Mouse (Mus musculus) kidney, embryonic 15.5 days (tissue): ENCODE measurements around the gene Scamp5. TPM values are rescaled to one million over a fixed set of nuclear protein-coding genes. Genes with fewer than 3 reads are reported as not detected.

Experiments
- ATAC-seq: fragments of 200-750 bp; cut with Nextera tagmentation; replicated peaks from 2 replicates; pipeline ENCODE4 v1.8.0; 2017; ENCODE audit warnings: moderate TSS enrichment; ENCODE audit not compliant: low FRiP score
- H3K27ac ChIP-seq: fragments of 300-500 bp; sonication (generic); 2 replicates; pipeline ENCODE4 v1.5.1; 2015; ENCODE audit warnings: mild to moderate bottlenecking, inconsistent platforms
- H3K27me3 ChIP-seq: fragments of 300-500 bp; sonication (generic); 2 replicates; pipeline ENCODE4 v1.6.1; 2015; ENCODE audit warnings: inconsistent platforms
- H3K36me3 ChIP-seq: fragments of 300-500 bp; sonication (generic); 2 replicates; pipeline ENCODE4 v1.6.1; 2015; ENCODE audit warnings: inconsistent platforms
- H3K4me1 ChIP-seq: fragments of 300-500 bp; sonication (generic); 2 replicates; pipeline ENCODE4 v1.6.1; 2015; ENCODE audit warnings: inconsistent platforms
- H3K4me2 ChIP-seq: fragments of 300-500 bp; sonication (generic); 2 replicates; pipeline ENCODE4 v1.6.1; 2015; ENCODE audit warnings: moderate library complexity, mild to moderate bottlenecking, inconsistent platforms
- H3K4me3 ChIP-seq: fragments of 300-500 bp; sonication (generic); replicated peaks from 2 replicates; pipeline ENCODE4 v1.5.1; 2015; ENCODE audit warnings: mild to moderate bottlenecking, inconsistent platforms
- H3K9ac ChIP-seq: fragments of 300-500 bp; sonication (generic); 2 replicates; pipeline ENCODE4 v1.6.1; 2015; ENCODE audit warnings: mild to moderate bottlenecking, inconsistent platforms
- H3K9me3 ChIP-seq: fragments of 300-500 bp; sonication (generic); replicated peaks from 2 replicates; pipeline ENCODE4 v1.6.1; 2016; ENCODE audit warnings: inconsistent platforms
- WGBS: fragments of 180-500 bp; shearing (Covaris S2); methylation state at CpG from one replicate; pipeline ENCODE4 v1.1.7; 2015; ENCODE audit warnings: mixed read lengths; 5-methylcytosine and 5-hydroxymethylcytosine counted together
- polyA plus RNA-seq: library from polyadenylated mRNA; unstranded; fragments of >200 nt; fragmentation: Nextera tagmentation; extraction: Ambion mirVana; gene quantifications from 2 replicates; pipeline ENCODE4 v1.2.1, GENCODE M21; 2015

Gene Scamp5
- polyA plus RNA-seq, 1 experiment from 2014 or later, result 15.9 TPM

DNA sequence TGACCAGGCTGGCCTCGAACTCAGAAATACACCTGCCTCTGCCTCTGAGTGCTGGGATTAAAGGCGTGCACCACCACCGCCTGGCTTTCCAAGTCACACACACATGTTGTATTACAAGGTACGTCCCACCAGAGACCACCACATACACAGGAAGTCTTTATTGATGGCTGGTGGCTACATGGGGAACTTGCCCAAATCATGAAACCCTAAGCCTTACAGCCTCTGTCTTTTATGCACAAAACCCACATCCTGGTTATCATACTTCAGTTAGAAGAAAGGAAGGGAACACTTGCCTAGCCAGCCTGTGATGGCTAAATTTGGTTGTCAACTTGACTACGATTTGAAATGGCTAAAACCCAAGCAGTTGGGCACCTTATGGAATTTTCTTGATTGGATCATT, 63.8 kb downstream of the Scamp5 start:
- Histone ChIP-seq H3K9ac (no peak overlapping the region), H3K9me3 (peaks cover 11% of the 10 kb centered on the region), H3K4me2 (no peak overlapping the region), H3K4me1 (no peaks in the 10 kb centered on the region), H3K36me3 (no peaks in the 10 kb centered on the region), H3K27me3 (no peaks in the 10 kb centered on the region), H3K4me3 (no peak overlapping the region), H3K27ac (no peak overlapping the region)
- no peak for ATAC-seq
- 93% methylated on average over 5 of the region's 5 CpGs for WGBS

DNA sequence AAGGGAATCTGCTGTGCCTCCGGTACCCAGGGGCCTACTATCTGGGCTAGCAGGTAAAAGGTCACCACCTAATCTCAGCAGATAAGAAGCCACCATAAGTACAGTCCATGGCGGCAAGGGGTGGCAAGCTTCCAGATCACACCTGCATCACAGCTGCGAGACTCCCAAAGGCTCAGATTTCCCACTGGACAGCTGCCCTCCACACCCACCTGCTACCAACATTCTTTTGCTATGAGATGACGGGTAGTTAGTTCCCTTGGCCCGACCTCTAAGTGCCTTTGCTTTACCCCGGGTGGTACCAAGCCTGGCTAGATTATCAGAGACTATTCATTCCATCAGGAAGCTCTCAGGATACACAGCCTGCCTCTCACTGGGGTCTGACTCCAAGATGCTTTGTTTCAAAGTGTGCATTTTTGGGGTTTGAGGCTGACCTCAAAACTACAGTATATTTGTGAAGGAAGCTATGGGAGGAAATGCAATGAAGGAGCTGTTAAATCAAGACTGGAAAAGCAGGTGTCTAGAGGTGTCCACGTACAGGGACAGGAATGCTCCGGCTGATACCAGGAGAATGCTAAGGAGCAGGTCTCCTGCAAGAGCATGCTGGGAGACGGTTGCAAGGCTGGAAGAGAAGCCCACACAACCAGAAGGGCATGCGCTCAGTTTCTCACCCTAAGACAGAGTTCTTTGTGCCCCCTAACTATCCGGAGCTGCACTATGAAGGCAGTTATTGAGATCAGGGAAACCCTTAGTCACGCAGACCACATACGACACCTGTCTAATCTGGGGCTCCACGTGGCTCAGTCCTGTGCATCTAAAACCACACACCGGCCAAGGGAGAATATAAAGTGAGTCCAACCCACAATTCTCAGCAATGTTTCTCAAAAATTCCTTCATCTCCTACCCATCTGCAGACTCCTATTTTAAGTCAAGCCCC, 65.3 kb downstream of the Scamp5 start:
- Histone ChIP-seq H3K36me3 (no peaks in the 10 kb centered on the region), H3K4me3 (no peak overlapping the region), H3K27me3 (no peaks in the 10 kb centered on the region), H3K9me3 (peaks cover 11% of the 10 kb centered on the region), H3K4me2 (no peak overlapping the region), H3K9ac (no peak overlapping the region), H3K4me1 (no peaks in the 10 kb centered on the region), H3K27ac (no peak overlapping the region)
- 83% methylated on average over 15 of the region's 15 CpGs for WGBS
- no peak for ATAC-seq

- Histone ChIP-seq H3K27ac (no peak overlapping the region), H3K36me3 (no peaks in the 10 kb centered on the region), H3K4me3 (no peak overlapping the region), H3K4me1 (no peaks in the 10 kb centered on the region), H3K9me3 (peaks cover 11% of the 10 kb centered on the region), H3K27me3 (no peaks in the 10 kb centered on the region), H3K4me2 (no peak overlapping the region), H3K9ac (no peak overlapping the region)
- no peak for ATAC-seq
- 88% methylated on average over 2 of the region's 2 CpGs for WGBS
Observed at GRCm38 (mm10) chr9:57398773-57399172, 69.1 kb downstream of the Scamp5 start.

GRCm38 (mm10) chr9:57392892-57393291, 75.0 kb downstream of the Scamp5 start:
- H3K9ac ChIP-seq, result no peak overlapping the region
- no peaks in the 10 kb centered on the region for H3K36me3 ChIP-seq
- H3K27me3 ChIP-seq, result no peaks in the 10 kb centered on the region
- no peaks in the 10 kb centered on the region for H3K4me1 ChIP-seq
- ATAC-seq, result no peak
- H3K4me3 ChIP-seq, result no peak overlapping the region
- no peak overlapping the region for H3K4me2 ChIP-seq
- 63% methylated on average over 1 of the region's 1 CpGs for WGBS
- H3K9me3 ChIP-seq, result no peaks in the 10 kb centered on the region
- no peak overlapping the region for H3K27ac ChIP-seq

Other genes with a start within 250 kb of the Scamp5 start
- not detected in 2 replicates for gene Trcg1, start 231.5 kb downstream of the Scamp5 start, polyA plus RNA-seq
- 22.0 and 24.6 TPM in 2 replicates for gene 1700017B05Rik, start 205.4 kb downstream of the Scamp5 start, polyA plus RNA-seq
- 25.8 and 30.3 TPM in 2 replicates for gene Ppcdc, start 27.9 kb downstream of the Scamp5 start, polyA plus RNA-seq
- gene Rpp25, start 36.0 kb upstream of the Scamp5 start, polyA plus RNA-seq, result 5.6 and 6.0 TPM in 2 replicates
- 673 and 729 TPM in 2 replicates for gene Cox5a, start 53.2 kb upstream of the Scamp5 start, polyA plus RNA-seq
- 18.1 and 19.0 TPM in 2 replicates for gene Fam219b, start 69.5 kb upstream of the Scamp5 start, polyA plus RNA-seq
- gene Mpi, start 84.7 kb upstream of the Scamp5 start, polyA plus RNA-seq, result 51.9 and 53.3 TPM in 2 replicates
- 74.5 and 85.5 TPM in 2 replicates for gene Scamp2, start 92.9 kb upstream of the Scamp5 start, polyA plus RNA-seq
- gene Ulk3, start 121.4 kb upstream of the Scamp5 start, polyA plus RNA-seq, result 16.9 and 18.8 TPM in 2 replicates
- gene Cplx3, start 138.2 kb upstream of the Scamp5 start, polyA plus RNA-seq, result not detected in 2 replicates
- not detected in 2 replicates for gene Lman1l, start 152.7 kb upstream of the Scamp5 start, polyA plus RNA-seq
- gene Csk, start 185.6 kb upstream of the Scamp5 start, polyA plus RNA-seq, result 27.2 and 27.9 TPM in 2 replicates
- not detected in 2 replicates for gene Cyp1a2, start 215.6 kb upstream of the Scamp5 start, polyA plus RNA-seq
- gene Cyp1a1, start 219.9 kb upstream of the Scamp5 start, polyA plus RNA-seq, result 0.08 and 0.22 TPM in 2 replicates
- gene Edc3, start 240.5 kb upstream of the Scamp5 start, polyA plus RNA-seq, result 33.6 and 34.4 TPM in 2 replicates